Mouse (Mus musculus) liver, adult 2 months (tissue): Measurements from ENCODE around the gene Stip1. TPM values are rescaled to one million over a fixed set of nuclear protein-coding genes. Genes with fewer than 3 reads are reported as not detected.
A peak's percentile ranks its signal among the peaks of the same experiment; 100 is the strongest.

ENCODE experiments used
- DNase-seq: peaks from one replicate; pipeline ENCODE4 v3.0.0-alpha.2; 2011; ENCODE audit warnings: low read depth, low spot score; ENCODE audit errors: extremely low read depth
- H3K27ac ChIP-seq: fragments of 200-500 bp; replicated peaks from 2 replicates; pipeline ENCODE4 v1.5.1; 2012; ENCODE audit warnings: low read depth, mild to moderate bottlenecking, control low read depth, inconsistent platforms, low read length; ENCODE audit not compliant: insufficient read depth
- H3K27me3 ChIP-seq: fragments of 200-500 bp; 2 replicates; pipeline ENCODE4 v1.6.1; 2012; ENCODE audit warnings: mild to moderate bottlenecking, moderate library complexity, low read length, inconsistent platforms; ENCODE audit not compliant: control insufficient read depth, insufficient read depth
- H3K36me3 ChIP-seq: fragments of 200-500 bp; 2 replicates; pipeline ENCODE4 v1.6.1; 2012; ENCODE audit warnings: low read length, inconsistent platforms; ENCODE audit not compliant: control insufficient read depth, insufficient read depth
- H3K4me1 ChIP-seq: fragments of 200-500 bp; 2 replicates; pipeline ENCODE4 v1.6.1; 2011; ENCODE audit warnings: low read length; ENCODE audit not compliant: control insufficient read depth, insufficient read depth
- H3K4me3 ChIP-seq: fragments of 200-500 bp; 2 replicates; pipeline ENCODE4 v1.5.1; 2011; ENCODE audit warnings: low read depth, mild to moderate bottlenecking, control low read depth, low read length, moderate library complexity; ENCODE audit not compliant: insufficient read depth
- H3K79me2 ChIP-seq: fragments of 200-500 bp; 2 replicates; pipeline ENCODE4 v1.6.1; 2012; ENCODE audit warnings: inconsistent platforms, mild to moderate bottlenecking, low read length, moderate library complexity; ENCODE audit not compliant: control insufficient read depth, insufficient read depth
- H3K9ac ChIP-seq: fragments of 200-500 bp; 2 replicates; pipeline ENCODE4 v1.6.1; 2012; ENCODE audit warnings: low read depth, mild to moderate bottlenecking, control low read depth, inconsistent platforms, low read length
- CTCF ChIP-seq: fragments of 200-500 bp; IDR thresholded peaks from 2 replicates; pipeline ENCODE4 v1.5.1; 2011; ENCODE audit warnings: low read depth, low read length, control low read depth
- POLR2A ChIP-seq: fragments of 200-500 bp; IDR thresholded peaks from 2 replicates; pipeline ENCODE4 v1.6.1; 2011; ENCODE audit warnings: low read length, control low read depth; ENCODE audit not compliant: insufficient read depth; ENCODE audit errors: extremely low read depth
- WGBS: fragments of 180-500 bp; shearing (Covaris S2); methylation state at CpG from one replicate; pipeline ENCODE4 v1.1.7; 2018; 5-methylcytosine and 5-hydroxymethylcytosine counted together
- polyA plus RNA-seq: library from polyadenylated mRNA; depleted of rRNA; stranded (reverse); fragments of >200 nt; gene quantifications from 2 replicates; pipeline ENCODE4 v1.2.3, GENCODE M21; 2012
- total RNA-seq: library from RNA; depleted of rRNA; stranded (reverse); fragments of >200 nt; gene quantifications from 2 replicates; pipeline ENCODE4 v1.2.3, GENCODE M21; 2014

Stip1 gene
- total and polyA plus RNA-seq, 2 experiments, result 32.3 to 44.9 TPM

DNA sequence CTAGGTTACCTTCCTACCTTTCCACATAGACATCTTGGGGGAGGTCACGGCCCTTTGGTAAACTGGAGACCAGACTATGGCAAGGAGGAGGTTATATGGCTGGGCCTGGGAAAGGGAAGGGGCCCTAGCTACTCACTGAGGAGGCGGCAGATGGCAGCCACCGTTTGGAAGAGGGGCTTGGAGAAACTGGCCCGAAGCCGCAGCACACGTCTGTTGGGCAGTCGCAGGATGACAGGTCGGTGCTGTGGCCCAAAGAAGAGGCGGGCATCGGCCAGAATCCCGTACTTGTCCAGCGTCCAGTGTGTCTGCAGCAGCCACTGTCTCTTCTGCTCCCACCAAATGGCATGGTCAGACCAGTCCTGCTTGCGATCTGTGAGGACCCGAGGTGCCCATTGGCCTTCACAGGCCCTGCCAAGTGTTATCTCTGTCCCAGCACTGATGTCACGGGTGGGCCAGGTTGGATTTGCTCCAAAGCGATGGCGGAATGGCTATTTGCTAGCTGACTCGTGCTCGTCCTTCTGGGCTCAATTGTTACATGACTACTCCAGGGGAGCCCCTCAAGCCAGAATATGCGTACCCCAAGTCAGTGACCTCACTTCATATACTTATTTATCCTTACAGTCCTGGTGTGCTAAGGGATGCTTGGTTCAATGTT lies 25.2 kb downstream of the Stip1 start:
- no peak overlapping the region for H3K9ac ChIP-seq
- no peaks in the 10 kb centered on the region for H3K79me2 ChIP-seq
- no peak overlapping the region for H3K27ac ChIP-seq
- peaks cover 2% of the 10 kb centered on the region; the same call in 1 of the 2 replicates for H3K4me1 ChIP-seq
- WGBS, result 91% methylated on average over 20 of the region's 20 CpGs
- H3K27me3 ChIP-seq, result no peaks in the 10 kb centered on the region
- no peak for DNase-seq
- H3K4me3 ChIP-seq, result no peak overlapping the region
- no peaks in the 10 kb centered on the region for H3K36me3 ChIP-seq
- TF ChIP-seq CTCF (no peak), POLR2A (no peak)

DNA sequence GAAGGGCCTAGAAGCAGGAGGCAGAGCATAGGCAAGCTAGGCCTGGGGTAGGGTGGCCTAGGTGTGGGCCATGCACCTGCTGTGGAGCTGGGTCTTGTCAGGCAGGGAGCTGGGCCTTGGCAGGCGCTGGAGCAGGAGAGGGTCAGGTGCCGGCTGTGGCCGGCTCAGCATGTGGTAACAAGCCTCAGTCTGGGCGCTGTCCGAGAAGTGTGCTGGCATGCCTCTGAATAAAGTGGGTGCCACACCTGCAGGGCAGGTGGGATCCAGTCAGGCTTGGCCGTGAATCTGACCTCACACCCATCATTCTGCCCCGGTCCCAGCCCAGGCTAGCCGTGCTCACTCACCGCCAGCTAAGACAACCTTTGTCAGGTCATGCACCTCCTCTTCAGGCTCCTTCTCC lies 25.8 kb downstream of the Stip1 start:
- Histone ChIP-seq H3K4me1 (peaks cover 2% of the 10 kb centered on the region; the same call in 1 of the 2 replicates), H3K79me2 (no peaks in the 10 kb centered on the region), H3K27ac (no peak overlapping the region), H3K27me3 (no peaks in the 10 kb centered on the region), H3K9ac (no peak overlapping the region), H3K4me3 (no peak overlapping the region), H3K36me3 (no peaks in the 10 kb centered on the region)
- WGBS, result 95% methylated on average over 9 of the region's 9 CpGs
- DNase-seq, result no peak
- TF ChIP-seq CTCF (no peak), POLR2A (no peak)

DNA sequence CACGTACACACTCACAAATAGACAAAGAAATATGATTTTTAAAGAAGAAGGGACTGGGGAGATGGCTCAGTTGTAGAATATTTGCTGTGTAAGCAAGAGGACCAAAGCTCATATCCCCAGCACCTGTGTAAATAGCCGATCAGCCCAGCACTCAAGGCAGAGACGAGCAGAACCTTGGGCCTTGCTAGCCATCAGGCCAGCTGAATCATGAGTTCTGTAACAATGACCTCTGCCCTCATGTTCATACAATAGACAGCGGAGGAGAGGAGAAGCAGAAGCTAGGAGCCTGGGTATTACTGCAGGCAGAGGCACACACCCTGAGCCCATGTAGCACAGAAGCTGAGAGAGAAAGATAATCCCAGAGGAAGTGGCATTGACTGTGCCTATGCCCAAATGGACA lies 27.3 kb downstream of the Stip1 start:
- H3K27ac ChIP-seq, result no peak overlapping the region
- H3K4me1 ChIP-seq, result peaks cover 2% of the 10 kb centered on the region; the same call in 1 of the 2 replicates
- DNase-seq, result peak; percentile 42
- no peak overlapping the region for H3K4me3 ChIP-seq
- H3K27me3 ChIP-seq, result no peaks in the 10 kb centered on the region
- 32% methylated on average over 4 of the region's 4 CpGs for WGBS
- no peak overlapping the region for H3K9ac ChIP-seq
- H3K79me2 ChIP-seq, result no peaks in the 10 kb centered on the region
- no peaks in the 10 kb centered on the region for H3K36me3 ChIP-seq
- no peak for TF ChIP-seq CTCF

DNA sequence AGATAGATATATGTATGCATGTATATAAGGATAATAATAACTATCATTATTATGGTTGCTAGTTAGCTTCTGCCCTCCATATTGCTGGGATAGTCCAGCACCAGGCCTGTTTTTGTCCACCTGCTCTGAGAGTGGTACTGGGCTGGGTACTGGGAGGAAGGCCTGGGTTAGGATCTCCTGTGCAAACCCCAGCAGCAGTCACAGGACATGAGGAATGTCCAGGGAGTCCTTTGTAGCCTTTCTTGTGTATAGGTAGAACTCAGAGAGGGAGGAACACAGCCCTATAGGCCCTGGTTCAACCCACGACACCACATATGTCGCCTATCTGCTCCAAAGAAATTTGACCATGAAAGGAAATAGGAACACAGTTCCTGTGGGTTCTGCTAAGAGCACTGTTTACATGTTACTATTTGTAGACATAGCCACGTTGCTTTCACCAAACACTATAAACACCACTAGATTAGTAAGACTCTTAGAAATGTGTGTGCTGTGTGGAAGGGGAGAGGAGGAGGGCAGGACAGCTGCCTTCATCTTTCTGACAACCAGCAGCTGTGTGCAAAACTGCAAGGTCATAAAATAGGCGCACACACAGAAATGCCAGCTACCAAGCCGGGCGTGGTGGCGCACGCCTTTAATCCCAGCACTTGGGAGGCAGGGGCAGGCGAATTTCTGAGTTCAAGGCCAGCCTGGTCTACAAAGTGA lies 32.7 kb downstream of the Stip1 start:
- Histone ChIP-seq H3K36me3 (no peaks in the 10 kb centered on the region), H3K27me3 (no peaks in the 10 kb centered on the region), H3K27ac (no peak overlapping the region), H3K4me1 (no peaks in the 10 kb centered on the region; the same call in 1 of the 2 replicates), H3K4me3 (no peak overlapping the region), H3K79me2 (no peaks in the 10 kb centered on the region), H3K9ac (no peak overlapping the region)
- WGBS, result 85% methylated on average over 9 of the region's 9 CpGs
- TF ChIP-seq POLR2A, result no peak
- no peak for TF ChIP-seq CTCF
- DNase-seq, result no peak

GRCm38 (mm10) chr19:6999360-7000063 lies 40.3 kb downstream of the Stip1 start:
- no peaks in the 10 kb centered on the region for H3K36me3 ChIP-seq
- peaks cover 12% of the 10 kb centered on the region for H3K4me1 ChIP-seq
- H3K79me2 ChIP-seq, result no peaks in the 10 kb centered on the region
- DNase-seq, result no peak
- 93% methylated on average over 19 of the region's 19 CpGs for WGBS
- no peak overlapping the region for H3K9ac ChIP-seq
- no peaks in the 10 kb centered on the region for H3K27me3 ChIP-seq
- no peak overlapping the region for H3K4me3 ChIP-seq
- no peak overlapping the region for H3K27ac ChIP-seq
- TF ChIP-seq POLR2A, result no peak
- TF ChIP-seq CTCF, result no peak
